ENCODE assay signal across 9 mouse cellular contexts in the genomic region with DNA sequence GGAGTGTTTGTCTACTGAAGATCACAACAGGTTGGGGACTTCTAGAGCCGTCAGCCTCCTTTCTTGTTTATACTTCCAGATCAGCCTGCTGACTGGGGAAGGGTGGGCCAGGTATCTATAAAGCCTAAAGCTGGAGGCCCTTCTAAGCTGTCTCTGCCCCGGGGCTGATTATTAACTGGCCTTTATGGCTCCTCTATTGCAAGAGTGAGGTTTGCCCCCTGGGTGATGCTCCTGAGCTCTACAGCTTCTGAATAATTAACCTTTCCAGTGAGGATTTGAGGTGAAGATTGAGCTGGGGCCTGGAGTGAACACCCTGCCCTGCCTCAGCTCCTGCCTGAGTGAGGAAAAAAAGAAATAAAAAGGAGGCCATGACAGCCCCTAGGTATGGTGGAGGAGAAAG. TPM values are rescaled to one million over a fixed set of nuclear protein-coding genes. Genes with fewer than 3 reads are reported as not detected.
DNase-seq lines count a peak whose midpoint lies in the region; ATAC-seq and TF ChIP-seq lines count a peak whose summit lies in the region.
"Had no signal": no experiment of that assay in that cellular context is flagged by ENCODE, and none has a peak within 500 bp of the region (broad histone marks: within the 10 kb centered on the region; RNA-seq: fewer than 3 reads in every experiment).

A gene (minus strand): TSS at position 160 of the 400 bp plus-strand sequence.

- CTCF ChIA-PET in Patski (lab: Charles Lee): interaction anchor here (0.9 to 2.5 kb wide), 3 partner anchors 12 to 37 kb away, joined by 3 to 7 read pairs (median 4); no protein-coding TSS in a partner anchor

- intact Hi-C loops in heart, postnatal 10 days (cut with DNase I): no loop called here
- intact Hi-C loops in left cerebral cortex, postnatal 36 days (cut with DNase I): no loop called here

- H3K9ac ChIP-seq in heart, embryonic 13.5 days: 0 out of 2 replicates have a peak within 1 kb of the TSS, but pooled peaks have one; percentile 33
- no peak within 1 kb of the TSS for H3K9ac ChIP-seq in hindbrain, postnatal 0 days (replicated peaks; ENCODE audit: low read length)

- peaks cover 48% of the 10 kb centered on the region for H3K4me1 ChIP-seq in heart, embryonic 13.5 days
- H3K4me1 ChIP-seq in hindbrain, postnatal 0 days (ENCODE audit: insufficient read depth, low read length): no peaks in the 10 kb centered on the region

- H3K4me2 ChIP-seq in heart, embryonic 13.5 days: peak within 1 kb of the TSS; percentile 19
- no peak within 1 kb of the TSS for H3K4me2 ChIP-seq in hindbrain, postnatal 0 days (ENCODE audit: low read depth, low read length)

- no peak for DNase-seq in heart, postnatal 10 days
- no peak for DNase-seq in Patski (ENCODE audit: low read depth, low spot score)
- no peak for DNase-seq in hindbrain, postnatal 0 days (ENCODE audit: low spot score)
- peak; percentile 70 to 84 for DNase-seq in kidney, postnatal 25 days
- DNase-seq in lung, postnatal 25 days (ENCODE audit: low spot score): no peak
- DNase-seq in cerebellum, adult 8-10 months: no peak
- DNase-seq in left cerebral cortex, postnatal 36 days (ENCODE audit: low spot score in 2 of 2): no peak

- H3K36me3 ChIP-seq in heart, embryonic 13.5 days: no peaks in the 10 kb centered on the region
- H3K36me3 ChIP-seq in hindbrain, postnatal 0 days (ENCODE audit: insufficient read depth, low read length): no peaks in the 10 kb centered on the region

- POLR2A ChIA-PET in Patski (lab: Charles Lee): interaction anchor here (1.3 kb wide), 1 partner anchor 32 kb away, joined by 4 read pairs; a partner anchor contains a TSS

- 66% methylated on average over 2 of the region's 2 CpGs for WGBS in heart, embryonic 13.5 days
- 68% methylated on average over 2 of the region's 2 CpGs for WGBS in hindbrain, postnatal 0 days

- in situ Hi-C loops in Patski (cut with MboI; ENCODE audit: low pct_unique_long_range_greater_than_20kb): no loop called here

- TF ChIP-seq CTCF in Patski (IDR thresholded peaks at IDR 0.05): no peak
- TF ChIP-seq CTCF in hindbrain, postnatal 0 days (IDR thresholded peaks at IDR 0.05; ENCODE audit: low read depth): no peak

- no peak within 1 kb of the TSS for H3K4me3 ChIP-seq in heart, embryonic 13.5 days
- no peak within 1 kb of the TSS for H3K4me3 ChIP-seq in hindbrain, postnatal 0 days (ENCODE audit: low read length)

- no peak for ATAC-seq in heart, embryonic 13.5 days (ENCODE audit: extremely low read depth, insufficient number of reproducible peaks, low FRiP score, low TSS enrichment)
- ATAC-seq in Patski: no peak
- no peak for ATAC-seq in hindbrain, postnatal 0 days

- H3K27ac ChIP-seq in heart, embryonic 13.5 days (replicated peaks): peak within 1 kb of the TSS; percentile 79
- H3K27ac ChIP-seq in hindbrain, postnatal 0 days: no peak within 1 kb of the TSS

- no peaks in the 10 kb centered on the region for H3K9me3 ChIP-seq in heart, embryonic 13.5 days
- no peaks in the 10 kb centered on the region for H3K9me3 ChIP-seq in hindbrain, postnatal 0 days (ENCODE audit: low read length)

- no peaks in the 10 kb centered on the region for H3K27me3 ChIP-seq in heart, embryonic 13.5 days (replicated peaks)
- H3K27me3 ChIP-seq in Patski: no peaks in the 10 kb centered on the region
- no peaks in the 10 kb centered on the region for H3K27me3 ChIP-seq in hindbrain, postnatal 0 days (ENCODE audit: insufficient read depth, low read length)

RNA-seq across cellular contexts. Expression of the gene that starts here (rescaled TPM):
- 4.7 and 6.4 TPM in 2 replicates for polyA plus RNA-seq in heart, embryonic 13.5 days (2015; fragmentation: Nextera tagmentation; extraction: Ambion mirVana)
- total RNA-seq in heart, postnatal 10 days (2021): 1 to 10 TPM in 1 of 2 experiments, under 1 TPM in 1; 0.72 to 1.2 TPM
- 73.6 TPM for polyA plus RNA-seq in Patski (2021)
- total RNA-seq in hindbrain, postnatal 0 days (2014; rRNA removed): 19.3 and 28.8 TPM in 2 replicates
- polyA plus RNA-seq in hindbrain, postnatal 0 days (2015; fragmentation: Nextera tagmentation; extraction: Ambion mirVana): 78.5 and 93.8 TPM in 2 replicates
- 1 to 10 TPM; 1.0 to 1.2 TPM for total RNA-seq in left cerebral cortex, postnatal 36 days (2021)
- total RNA-seq: monocyte, adult 5-6 weeks had no signal

Comparison
In these comparisons a context has a peak if more than half of its experiments do, and no peak if none do; other contexts are left out.
1. RNA of the gene that starts here (polyA plus RNA-seq): 78.5 to 93.8 TPM in hindbrain, postnatal 0 days and 73.6 TPM in Patski (single experiment); 4.7 to 6.4 TPM in heart, embryonic 13.5 days; every median in the first group is over 10 times any median in the second.
2. DNase-seq: peak in kidney, postnatal 25 days (2 of 2); none in heart, postnatal 10 days (0 of 2), Patski (single experiment), hindbrain, postnatal 0 days (single experiment), lung, postnatal 25 days (single experiment), cerebellum, adult 8-10 months (single experiment) and left cerebral cortex, postnatal 36 days (0 of 2).